Mouse (Mus musculus): ENCODE results near the gene Eif1. TPM values are rescaled to one million over a fixed set of nuclear protein-coding genes. Genes with fewer than 3 reads are reported as not detected.
"Not testable (repeated sequence)": the region's sequence is repeated elsewhere in the genome, so short reads cannot be mapped to it uniquely, and the experiment has no call there.

The Eif1 gene
- polyA plus RNA-seq, 1 experiment = 330 TPM

- DNase-seq (ENCODE audit: low read depth) = no peak
- TF ChIP-seq POLR2A (IDR thresholded peaks at IDR 0.05; ENCODE audit: borderline replicate concordance, extremely low read depth, insufficient read depth, insufficient read length, poor library complexity, severe bottlenecking) = no peak
- TF ChIP-seq CTCF (IDR thresholded peaks at IDR 0.05; ENCODE audit: borderline replicate concordance, extremely low read depth, insufficient read depth, insufficient read length) = no peak
Measured at GRCm38 (mm10) chr11:100315439-100315838, 4.2 kb upstream of the Eif1 start.

GRCm38 (mm10) chr11:100317826-100318380 lies 1.8 kb upstream of the Eif1 start:
- TF ChIP-seq CTCF (IDR thresholded peaks at IDR 0.05; ENCODE audit: borderline replicate concordance, extremely low read depth, insufficient read depth, insufficient read length) = no peak
- TF ChIP-seq POLR2A (IDR thresholded peaks at IDR 0.05; ENCODE audit: borderline replicate concordance, extremely low read depth, insufficient read depth, insufficient read length, poor library complexity, severe bottlenecking) = no peak
- DNase-seq (ENCODE audit: low read depth) = no peak

GRCm38 (mm10) chr11:100318529-100319451 lies 895 bp upstream of the Eif1 start:
- DNase-seq (ENCODE audit: low read depth) = no peak
- TF ChIP-seq CTCF (IDR thresholded peaks at IDR 0.05; ENCODE audit: borderline replicate concordance, extremely low read depth, insufficient read depth, insufficient read length) = no peak
- no peak for TF ChIP-seq POLR2A (IDR thresholded peaks at IDR 0.05; ENCODE audit: borderline replicate concordance, extremely low read depth, insufficient read depth, insufficient read length, poor library complexity, severe bottlenecking)

GRCm38 (mm10) chr11:100320172-100320630 lies 516 bp downstream of the Eif1 start:
- peak; percentile 99 for DNase-seq (ENCODE audit: low read depth)
- TF ChIP-seq POLR2A (IDR thresholded peaks at IDR 0.05; ENCODE audit: borderline replicate concordance, extremely low read depth, insufficient read depth, insufficient read length, poor library complexity, severe bottlenecking) (peak; percentile 62; the same call in 1 of the 2 replicates), CTCF (IDR thresholded peaks at IDR 0.05; ENCODE audit: borderline replicate concordance, extremely low read depth, insufficient read depth, insufficient read length) (no peak; the same call in 1 of the 2 replicates)

- not testable (repeated sequence) for DNase-seq (ENCODE audit: low read depth)
Measured at GRCm38 (mm10) chr11:100320701-100321410, 1.2 kb downstream of the Eif1 start.

- not testable (repeated sequence) for DNase-seq (ENCODE audit: low read depth)
Measured at GRCm38 (mm10) chr11:100321479-100322305, 2.0 kb downstream of the Eif1 start.

- no peak for DNase-seq (ENCODE audit: low read depth)
- no peak for TF ChIP-seq CTCF (IDR thresholded peaks at IDR 0.05; ENCODE audit: borderline replicate concordance, extremely low read depth, insufficient read depth, insufficient read length)
- TF ChIP-seq POLR2A (IDR thresholded peaks at IDR 0.05; ENCODE audit: borderline replicate concordance, extremely low read depth, insufficient read depth, insufficient read length, poor library complexity, severe bottlenecking) = no peak
Measured at GRCm38 (mm10) chr11:100322591-100323258, 3.0 kb downstream of the Eif1 start.

- peak; percentile 76 for DNase-seq (ENCODE audit: low read depth)
- TF ChIP-seq POLR2A (IDR thresholded peaks at IDR 0.05; ENCODE audit: borderline replicate concordance, extremely low read depth, insufficient read depth, insufficient read length, poor library complexity, severe bottlenecking) (no peak), CTCF (IDR thresholded peaks at IDR 0.05; ENCODE audit: borderline replicate concordance, extremely low read depth, insufficient read depth, insufficient read length) (peak; percentile 71; the same call in 1 of the 2 replicates)
Measured at GRCm38 (mm10) chr11:100323578-100323977, 3.9 kb downstream of the Eif1 start.

GRCm38 (mm10) chr11:100325062-100325629 lies 5.5 kb downstream of the Eif1 start:
- TF ChIP-seq POLR2A (IDR thresholded peaks at IDR 0.05; ENCODE audit: borderline replicate concordance, extremely low read depth, insufficient read depth, insufficient read length, poor library complexity, severe bottlenecking) (no peak), CTCF (IDR thresholded peaks at IDR 0.05; ENCODE audit: borderline replicate concordance, extremely low read depth, insufficient read depth, insufficient read length) (no peak)
- no peak for DNase-seq (ENCODE audit: low read depth)

GRCm38 (mm10) chr11:100327316-100327715 lies 7.6 kb downstream of the Eif1 start:
- TF ChIP-seq CTCF (IDR thresholded peaks at IDR 0.05; ENCODE audit: borderline replicate concordance, extremely low read depth, insufficient read depth, insufficient read length) = no peak
- no peak for TF ChIP-seq POLR2A (IDR thresholded peaks at IDR 0.05; ENCODE audit: borderline replicate concordance, extremely low read depth, insufficient read depth, insufficient read length, poor library complexity, severe bottlenecking)
- peak; percentile 66 for DNase-seq (ENCODE audit: low read depth)

All from brain, embryonic 14.5 days (tissue).